Mouse (Mus musculus): Measurements from ENCODE around the gene Slc12a3.

Gene Slc12a3

GRCm38 (mm10) chr8:94376176-94376575 lies 47.2 kb downstream of the Slc12a3 start:
- peak; percentile 33 for DNase-seq (ENCODE audit: low spot score)

GRCm38 (mm10) chr8:94376580-94376979 lies 47.6 kb downstream of the Slc12a3 start:
- DNase-seq (ENCODE audit: low spot score), result no peak

GRCm38 (mm10) chr8:94377031-94377430 lies 48.0 kb downstream of the Slc12a3 start:
- DNase-seq (ENCODE audit: low spot score), result no peak

GRCm38 (mm10) chr8:94377714-94378205 lies 48.8 kb downstream of the Slc12a3 start:
- DNase-seq (ENCODE audit: low spot score), result peak; percentile 86

- no peak for DNase-seq (ENCODE audit: low spot score)
Observed at GRCm38 (mm10) chr8:94378763-94379415, 49.9 kb downstream of the Slc12a3 start.

- no peak for DNase-seq (ENCODE audit: low spot score)
Observed at GRCm38 (mm10) chr8:94379686-94380085, 50.7 kb downstream of the Slc12a3 start.

- DNase-seq (ENCODE audit: low spot score), result no peak
Observed at GRCm38 (mm10) chr8:94384166-94384565, 55.2 kb downstream of the Slc12a3 start.

- no peak for DNase-seq (ENCODE audit: low spot score)
Observed at GRCm38 (mm10) chr8:94385506-94386213, 56.7 kb downstream of the Slc12a3 start.

GRCm38 (mm10) chr8:94386214-94387026 lies 57.4 kb downstream of the Slc12a3 start, which contains the start of gene Herpud1:
Gene Herpud1 (plus strand): TSS chr8:94386438.
- DNase-seq (ENCODE audit: low spot score), result peak; percentile 97

GRCm38 (mm10) chr8:94387027-94387684 lies 58.2 kb downstream of the Slc12a3 start:
- peak; percentile 94 for DNase-seq (ENCODE audit: low spot score)

GRCm38 (mm10) chr8:94387785-94388184 lies 58.8 kb downstream of the Slc12a3 start:
- DNase-seq (ENCODE audit: low spot score), result no peak

GRCm38 (mm10) chr8:94389531-94389930 lies 60.5 kb downstream of the Slc12a3 start:
- no peak for DNase-seq (ENCODE audit: low spot score)

- DNase-seq (ENCODE audit: low spot score), result no peak
Observed at GRCm38 (mm10) chr8:94390429-94390828, 61.4 kb downstream of the Slc12a3 start.

GRCm38 (mm10) chr8:94390910-94391309 lies 61.9 kb downstream of the Slc12a3 start:
- no peak for DNase-seq (ENCODE audit: low spot score)

- DNase-seq (ENCODE audit: low spot score), result no peak
Observed at GRCm38 (mm10) chr8:94392147-94392546, 63.1 kb downstream of the Slc12a3 start.

GRCm38 (mm10) chr8:94392648-94393047 lies 63.6 kb downstream of the Slc12a3 start:
- DNase-seq (ENCODE audit: low spot score), result no peak

GRCm38 (mm10) chr8:94395851-94396540 lies 67.0 kb downstream of the Slc12a3 start:
- DNase-seq (ENCODE audit: low spot score), result no peak

GRCm38 (mm10) chr8:94396964-94397657 lies 68.1 kb downstream of the Slc12a3 start:
- DNase-seq (ENCODE audit: low spot score), result peak; percentile 50

- DNase-seq (ENCODE audit: low spot score), result no peak
Observed at GRCm38 (mm10) chr8:94398587-94398986, 69.6 kb downstream of the Slc12a3 start.

GRCm38 (mm10) chr8:94399361-94399953 lies 70.5 kb downstream of the Slc12a3 start:
- no peak for DNase-seq (ENCODE audit: low spot score)
